In genomic region chr10:12339005-12339703, GRCm38 (mm10) we compare ENCODE assay signal across 27 mouse cellular contexts.
DNase-seq lines count a peak whose midpoint lies in the region; ATAC-seq lines count a peak whose summit lies in the region.
"Had no signal": no experiment of that assay in that cellular context is flagged by ENCODE, and none has a peak within 500 bp of the region (broad histone marks: within the 10 kb centered on the region; RNA-seq: fewer than 3 reads in every experiment).

No protein-coding gene starts in this region.

- peaks cover 5% of the 10 kb centered on the region for H3K4me1 ChIP-seq in forebrain, embryonic 16.5 days (replicated peaks; ENCODE audit: control insufficient read depth, insufficient read depth, low read length)
- peaks cover 9% of the 10 kb centered on the region; the same call in 1 of the 2 replicates for H3K4me1 ChIP-seq in midbrain, embryonic 15.5 days
- H3K4me1 ChIP-seq: embryonic facial prominence, embryonic 12.5 days; liver, embryonic 12.5 days had no signal

- H3K4me2 ChIP-seq in forebrain, embryonic 16.5 days (ENCODE audit: low read length): no peak overlapping the region
- H3K4me2 ChIP-seq in midbrain, embryonic 15.5 days: no peak overlapping the region
- H3K4me2 ChIP-seq: embryonic facial prominence, embryonic 12.5 days; heart, embryonic 11.5 days; liver, embryonic 12.5 days; neural tube, embryonic 13.5 days had no signal

- DNase-seq in frontal cortex, adult 2 months (ENCODE audit: extremely low spot score in 1 of 2, low spot score in 1 of 2): no peak
- DNase-seq in layer of hippocampus, postnatal 36 days: peak; percentile 7 to 9
- no peak for DNase-seq in layer of hippocampus, adult 11-12 months (ENCODE audit: low spot score)
- DNase-seq in adrenal gland, postnatal 25 days: no peak
- DNase-seq: adrenal gland, adult 2 months; B cell, adult 2 months; cerebellum, adult 8-10 months; embryo, embryonic 11 days; gastrocnemius, postnatal 25 days; heart, adult 18-20 months; heart, postnatal 36 days; kidney, adult 8-10 months; kidney, postnatal 4 days; liver, postnatal 0 days; lung, postnatal 36 days; thymus, adult 18-20 months; thymus, postnatal 4 days had no signal

- 56% methylated on average over 9 of the region's 9 CpGs for WGBS in forebrain, embryonic 16.5 days
- WGBS in midbrain, embryonic 15.5 days: 69% methylated on average over 9 of the region's 9 CpGs

- H3K27me3 ChIP-seq in forebrain, embryonic 16.5 days (replicated peaks; ENCODE audit: control insufficient read depth, insufficient read depth, low read length): no peaks in the 10 kb centered on the region
- no peaks in the 10 kb centered on the region for H3K27me3 ChIP-seq in midbrain, embryonic 15.5 days (replicated peaks)
- H3K27me3 ChIP-seq: embryonic facial prominence, embryonic 12.5 days; liver, embryonic 12.5 days; neural tube, embryonic 13.5 days had no signal

- H3K9me3 ChIP-seq in forebrain, embryonic 16.5 days (ENCODE audit: control insufficient read depth, low read length): no peaks in the 10 kb centered on the region
- H3K9me3 ChIP-seq in midbrain, embryonic 15.5 days: no peaks in the 10 kb centered on the region
- H3K9me3 ChIP-seq: embryonic facial prominence, embryonic 12.5 days; liver, embryonic 12.5 days; neural tube, embryonic 13.5 days had no signal

- H3K27ac ChIP-seq in forebrain, embryonic 16.5 days (ENCODE audit: low read length): no peak overlapping the region
- no peak overlapping the region for H3K27ac ChIP-seq in midbrain, embryonic 15.5 days
- H3K27ac ChIP-seq: embryonic facial prominence, embryonic 12.5 days; kidney, postnatal 0 days; liver, embryonic 12.5 days; neural tube, embryonic 13.5 days; stomach, postnatal 0 days had no signal

- no peaks in the 10 kb centered on the region for H3K36me3 ChIP-seq in forebrain, embryonic 16.5 days (ENCODE audit: control insufficient read depth, insufficient read depth)
- H3K36me3 ChIP-seq in midbrain, embryonic 15.5 days (replicated peaks): no peaks in the 10 kb centered on the region
- H3K36me3 ChIP-seq: embryonic facial prominence, embryonic 12.5 days; liver, embryonic 12.5 days; neural tube, embryonic 13.5 days had no signal

- no peak overlapping the region for H3K9ac ChIP-seq in forebrain, embryonic 16.5 days (replicated peaks; ENCODE audit: low read depth, low read length)
- H3K9ac ChIP-seq in midbrain, embryonic 15.5 days: no peak overlapping the region
- H3K9ac ChIP-seq: embryonic facial prominence, embryonic 12.5 days; liver, embryonic 12.5 days; liver, postnatal 0 days; neural tube, embryonic 13.5 days had no signal

- peak; percentile 65 for ATAC-seq in frontal cortex, adult (ENCODE audit: low TSS enrichment)
- ATAC-seq in forebrain, embryonic 16.5 days: peak; percentile 62
- ATAC-seq in midbrain, embryonic 15.5 days (replicated peaks): peak; percentile 54; the same call in 1 of the 2 replicates
- ATAC-seq: intestine, embryonic 16.5 days; liver, embryonic 12.5 days; liver, postnatal 0 days had no signal

- H3K4me3 ChIP-seq in forebrain, embryonic 16.5 days (replicated peaks; ENCODE audit: low read length): no peak overlapping the region
- H3K4me3 ChIP-seq in midbrain, embryonic 15.5 days: no peak overlapping the region
- H3K4me3 ChIP-seq: embryonic facial prominence, embryonic 12.5 days; liver, embryonic 12.5 days; neural tube, embryonic 13.5 days had no signal

Comparison
In these comparisons a context has a peak if more than half of its experiments do, and no peak if none do; other contexts are left out.
1. DNase-seq: peak in layer of hippocampus, postnatal 36 days (2 of 2); none in frontal cortex, adult 2 months (0 of 2), layer of hippocampus, adult 11-12 months (single experiment) and adrenal gland, postnatal 25 days (single experiment).
2. Peak in every context shown above with its lines, with median percentiles within 50 percentile points of each other: ATAC-seq.